Comparison of ENCODE assay signal across 8 mouse cellular contexts in genomic region chr2:155382791-155383438, GRCm38 (mm10). TPM values are rescaled to one million over a fixed set of nuclear protein-coding genes. Genes with fewer than 3 reads are reported as not detected.
A peak's percentile ranks its signal among the peaks of the same experiment; 100 is the strongest.
DNase-seq lines count a peak whose midpoint lies in the region; ATAC-seq lines count a peak whose summit lies in the region.

No protein-coding gene starts in this region.

- no peak for ATAC-seq in embryonic facial prominence, embryonic 13.5 days (ENCODE audit: insufficient number of reproducible peaks, insufficient read depth, low FRiP score, low TSS enrichment, low read depth)
- no peak for ATAC-seq in heart, embryonic 13.5 days (ENCODE audit: extremely low read depth, insufficient number of reproducible peaks, low FRiP score, low TSS enrichment)
- ATAC-seq in kidney, embryonic 15.5 days (replicated peaks; ENCODE audit: low FRiP score), result no peak
- no peak for ATAC-seq in megakaryocyte-erythroid progenitor cell, adult 5-6 weeks (replicated peaks; ENCODE audit: low FRiP score, low TSS enrichment, poor library complexity, severe bottlenecking)

- H3K9ac ChIP-seq in embryonic facial prominence, embryonic 13.5 days, result 0 out of 2 replicates have a peak overlapping the region, but pooled peaks have one; percentile 93
- H3K9ac ChIP-seq in heart, embryonic 13.5 days, result peak overlapping the region; percentile 97
- peak overlapping the region; percentile 75; the same call in 1 of the 2 replicates for H3K9ac ChIP-seq in kidney, embryonic 15.5 days

- WGBS in embryonic facial prominence, embryonic 13.5 days, result 76% methylated on average over 2 of the region's 2 CpGs
- WGBS in heart, embryonic 13.5 days, result 46% methylated on average over 2 of the region's 2 CpGs
- WGBS in kidney, embryonic 15.5 days, result 71% methylated on average over 2 of the region's 2 CpGs
- WGBS in macrophage (ENCODE audit: missing documents), result 100% methylated on average over 2 of the region's 2 CpGs

- H3K27me3 ChIP-seq in embryonic facial prominence, embryonic 13.5 days, result peaks cover 19% of the 10 kb centered on the region
- H3K27me3 ChIP-seq in heart, embryonic 13.5 days (replicated peaks), result peaks cover 19% of the 10 kb centered on the region
- H3K27me3 ChIP-seq in kidney, embryonic 15.5 days, result peaks cover 13% of the 10 kb centered on the region

- no peaks in the 10 kb centered on the region for H3K9me3 ChIP-seq in embryonic facial prominence, embryonic 13.5 days
- no peaks in the 10 kb centered on the region for H3K9me3 ChIP-seq in heart, embryonic 13.5 days
- no peaks in the 10 kb centered on the region for H3K9me3 ChIP-seq in kidney, embryonic 15.5 days (replicated peaks)

- peaks cover 22% of the 10 kb centered on the region; the same call in 1 of the 2 replicates for H3K79me2 ChIP-seq in macrophage (ENCODE audit: inconsistent target)

- H3K4me3 ChIP-seq in embryonic facial prominence, embryonic 13.5 days, result peak overlapping the region; percentile 87
- peak overlapping the region; percentile 87 for H3K4me3 ChIP-seq in heart, embryonic 13.5 days
- peak overlapping the region; percentile 66 for H3K4me3 ChIP-seq in kidney, embryonic 15.5 days (replicated peaks)
- peak overlapping the region; percentile 55; the same call in 1 of the 2 replicates for H3K4me3 ChIP-seq in macrophage (ENCODE audit: inconsistent target)

- peak overlapping the region; percentile 81 for H3K4me2 ChIP-seq in embryonic facial prominence, embryonic 13.5 days
- peak overlapping the region; percentile 91 for H3K4me2 ChIP-seq in heart, embryonic 13.5 days
- H3K4me2 ChIP-seq in kidney, embryonic 15.5 days, result peak overlapping the region; percentile 90

- H3K27ac ChIP-seq in embryonic facial prominence, embryonic 13.5 days, result peak overlapping the region; percentile 96; the same call in 1 of the 2 replicates
- peak overlapping the region; percentile 100 for H3K27ac ChIP-seq in heart, embryonic 13.5 days (replicated peaks)
- H3K27ac ChIP-seq in kidney, embryonic 15.5 days, result peak overlapping the region; percentile 94; the same call in 1 of the 2 replicates
- H3K27ac ChIP-seq in macrophage, result no peak overlapping the region

- DNase-seq in right cerebral cortex, adult 18-20 months, result peak; percentile 35
- no peak for DNase-seq in right cerebral cortex, postnatal 25 days
- no peak for DNase-seq in frontal cortex, postnatal 14 days (ENCODE audit: low spot score in 2 of 2)

- H3K4me1 ChIP-seq in embryonic facial prominence, embryonic 13.5 days, result peaks cover 33% of the 10 kb centered on the region
- H3K4me1 ChIP-seq in heart, embryonic 13.5 days, result peaks cover 51% of the 10 kb centered on the region
- peaks cover 42% of the 10 kb centered on the region for H3K4me1 ChIP-seq in kidney, embryonic 15.5 days

- H3K36me3 ChIP-seq in embryonic facial prominence, embryonic 13.5 days, result peaks cover 17% of the 10 kb centered on the region
- H3K36me3 ChIP-seq in heart, embryonic 13.5 days, result peaks cover 32% of the 10 kb centered on the region
- H3K36me3 ChIP-seq in kidney, embryonic 15.5 days, result peaks cover 9% of the 10 kb centered on the region
- H3K36me3 ChIP-seq in macrophage (ENCODE audit: inconsistent target), result peaks cover 19% of the 10 kb centered on the region; the same call in 1 of the 2 replicates

RNA-seq across cellular contexts. Expression of gene Trp53inp2, which starts 2.1 kb away (rescaled TPM):
- 18.0 and 20.0 TPM in 2 replicates for polyA plus RNA-seq in embryonic facial prominence, embryonic 13.5 days (2015; fragmentation: Nextera tagmentation; extraction: Ambion mirVana)
- polyA plus RNA-seq in heart, embryonic 13.5 days (2015; fragmentation: Nextera tagmentation; extraction: Ambion mirVana), result 97.6 and 107 TPM in 2 replicates
- polyA plus RNA-seq in kidney, embryonic 15.5 days (2015; fragmentation: Nextera tagmentation; extraction: Ambion mirVana), result 23.5 and 25.7 TPM in 2 replicates
- total RNA-seq in macrophage (2018; cell fraction: chromatin; rRNA removed), result 100 to 1,000 TPM in 7 of 26 experiments, 10 to 100 TPM in 19; 10.3 to 180 (median 77.7) TPM
- 10 to 100 TPM; 61.6 to 98.6 (median 85.7) TPM for total RNA-seq in macrophage (2018; cell fraction: cytosol; rRNA removed)
- total RNA-seq in macrophage (2018; cell fraction: nucleus; rRNA removed), result 100 to 1,000 TPM in 16 of 26 experiments, 10 to 100 TPM in 10; 22.6 to 176 (median 120) TPM
- 38.4 to 62.3 TPM (median 55.4 TPM) in 3 replicates for polyA plus RNA-seq in macrophage (2018)
- 1.9 and 2.8 TPM in 2 replicates for total RNA-seq in megakaryocyte-erythroid progenitor cell, adult 5-6 weeks (2014; fragmentation: Nextera tagmentation)
- 3.7 and 4.7 TPM in 2 replicates for total RNA-seq in megakaryocyte-erythroid progenitor cell, adult 5-6 weeks (2017)

RNA-seq across cellular contexts. Expression of gene Pigu, which starts 25.7 kb away (rescaled TPM):
- polyA plus RNA-seq in embryonic facial prominence, embryonic 13.5 days (2015; fragmentation: Nextera tagmentation; extraction: Ambion mirVana), result 48.0 and 49.1 TPM in 2 replicates
- 53.2 and 58.8 TPM in 2 replicates for polyA plus RNA-seq in heart, embryonic 13.5 days (2015; fragmentation: Nextera tagmentation; extraction: Ambion mirVana)
- 59.1 and 62.7 TPM in 2 replicates for polyA plus RNA-seq in kidney, embryonic 15.5 days (2015; fragmentation: Nextera tagmentation; extraction: Ambion mirVana)
- total RNA-seq in macrophage (2018; cell fraction: chromatin; rRNA removed), result 10 to 100 TPM in 25 of 26 experiments, 1 to 10 TPM in 1; 8.2 to 57.5 (median 34.7) TPM
- total RNA-seq in macrophage (2018; cell fraction: cytosol; rRNA removed), result 10 to 100 TPM; 19.7 to 41.8 (median 31.7) TPM
- total RNA-seq in macrophage (2018; cell fraction: nucleus; rRNA removed), result 10 to 100 TPM; 17.6 to 58.3 (median 32.9) TPM
- polyA plus RNA-seq in macrophage (2018), result 26.4 to 67.1 TPM (median 39.7 TPM) in 3 replicates
- 50.9 and 66.4 TPM in 2 replicates for total RNA-seq in megakaryocyte-erythroid progenitor cell, adult 5-6 weeks (2014; fragmentation: Nextera tagmentation)
- 36.8 and 63.2 TPM in 2 replicates for total RNA-seq in megakaryocyte-erythroid progenitor cell, adult 5-6 weeks (2017)
